ENCODE assay signal across 14 mouse cellular contexts in the genomic region with DNA sequence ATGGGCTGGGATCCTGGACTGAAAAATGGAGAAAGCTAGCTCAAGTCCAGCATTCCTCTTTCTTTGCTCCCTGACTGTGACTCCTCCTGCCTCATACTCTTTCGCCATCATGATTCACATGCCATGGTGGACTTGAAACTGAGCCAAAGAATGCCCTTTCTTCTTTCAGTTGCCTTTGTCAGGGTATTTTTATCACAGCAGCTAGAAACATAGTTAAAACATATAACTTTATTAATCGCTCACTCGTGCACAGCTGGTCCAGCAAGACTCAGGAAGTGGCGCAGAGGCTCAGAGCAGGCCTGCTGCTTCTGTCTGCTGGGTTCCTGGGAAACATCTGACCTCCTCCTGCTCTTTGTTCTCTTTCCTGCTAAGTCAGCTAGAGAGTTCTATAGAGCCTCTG.
A peak's percentile ranks its signal among the peaks of the same experiment; 100 is the strongest.
DNase-seq lines count a peak whose midpoint lies in the region; ATAC-seq and TF ChIP-seq lines count a peak whose summit lies in the region.
"Had no signal": no experiment of that assay in that cellular context is flagged by ENCODE, and none has a peak within 500 bp of the region (broad histone marks: within the 10 kb centered on the region; RNA-seq: fewer than 3 reads in every experiment).

No protein-coding gene starts in this region.

- WGBS in liver, postnatal 0 days (ENCODE audit: insufficient replicate concordance) = 60% methylated on average over 4 of the region's 4 CpGs
- WGBS in liver, embryonic 11.5 days = 80% methylated on average over 4 of the region's 4 CpGs

- no peaks in the 10 kb centered on the region for H3K27me3 ChIP-seq in liver, postnatal 0 days (ENCODE audit: insufficient read depth, low read length)
- H3K27me3 ChIP-seq in liver, embryonic 11.5 days (replicated peaks; ENCODE audit: control insufficient read depth, insufficient read depth, low read length) = no peaks in the 10 kb centered on the region
- H3K27me3 ChIP-seq: forebrain, embryonic 13.5 days had no signal

- peaks cover 8% of the 10 kb centered on the region for H3K4me1 ChIP-seq in liver, postnatal 0 days (ENCODE audit: insufficient read depth)
- no peaks in the 10 kb centered on the region for H3K4me1 ChIP-seq in liver, embryonic 11.5 days (replicated peaks; ENCODE audit: control insufficient read depth, insufficient read depth, low read length)
- H3K4me1 ChIP-seq in brown adipose tissue, adult 24 weeks (ENCODE audit: control insufficient read depth, insufficient read depth, insufficient read length, low read length) = peaks cover 34% of the 10 kb centered on the region

- TF ChIP-seq CTCF in liver, postnatal 0 days (IDR thresholded peaks at IDR 0.05; ENCODE audit: low read depth) = no peak

- H3K9ac ChIP-seq in liver, postnatal 0 days (replicated peaks) = no peak overlapping the region
- H3K9ac ChIP-seq in liver, embryonic 11.5 days (ENCODE audit: low read depth, low read length) = no peak overlapping the region
- H3K9ac ChIP-seq: forebrain, embryonic 13.5 days had no signal

- no peaks in the 10 kb centered on the region for H3K9me3 ChIP-seq in liver, postnatal 0 days (ENCODE audit: low read length)
- no peaks in the 10 kb centered on the region for H3K9me3 ChIP-seq in liver, embryonic 11.5 days (ENCODE audit: control insufficient read depth, low read length)
- H3K9me3 ChIP-seq: forebrain, embryonic 13.5 days had no signal

- no peaks in the 10 kb centered on the region for H3K36me3 ChIP-seq in liver, postnatal 0 days (replicated peaks; ENCODE audit: insufficient read depth, low read length)
- no peaks in the 10 kb centered on the region for H3K36me3 ChIP-seq in liver, embryonic 11.5 days (ENCODE audit: control insufficient read depth, insufficient read depth, low read length)

- H3K4me3 ChIP-seq in liver, postnatal 0 days (ENCODE audit: low read depth, low read length) = no peak overlapping the region
- H3K4me3 ChIP-seq in liver, embryonic 11.5 days (ENCODE audit: low read depth, low read length) = no peak overlapping the region
- H3K4me3 ChIP-seq in brown adipose tissue, adult 24 weeks (ENCODE audit: insufficient read depth, low read depth, low read length) = no peak overlapping the region
- H3K4me3 ChIP-seq: forebrain, embryonic 13.5 days; layer of hippocampus, adult 2 months had no signal

- DNase-seq in adrenal gland, adult (ENCODE audit: inconsistent age in 2 of 2, low spot score in 1 of 2) = peak; percentile 55 to 89
- DNase-seq in adrenal gland, postnatal 25 days = no peak
- DNase-seq in liver, postnatal 0 days = no peak
- no peak for DNase-seq in liver, embryonic 11.5 days (ENCODE audit: low spot score)
- DNase-seq in 416B (ENCODE audit: low read depth) = peak; percentile 39
- no peak for DNase-seq in right cerebral cortex, adult 18-20 months
- no peak for DNase-seq in frontal cortex, postnatal 36 days (ENCODE audit: low spot score in 2 of 2)
- DNase-seq: cerebellum, adult 9-10 months; gastrocnemius, postnatal 10 days; heart, postnatal 10 days; kidney, adult 11 months had no signal

- H3K4me2 ChIP-seq in liver, postnatal 0 days (ENCODE audit: low read depth, low read length) = no peak overlapping the region
- no peak overlapping the region for H3K4me2 ChIP-seq in liver, embryonic 11.5 days
- H3K4me2 ChIP-seq: forebrain, embryonic 13.5 days had no signal

- no peak for TF ChIP-seq EP300 in liver, postnatal 0 days (IDR thresholded peaks at IDR 0.05; ENCODE audit: low read depth)

- H3K27ac ChIP-seq in liver, postnatal 0 days (ENCODE audit: low read depth) = 0 out of 2 replicates have a peak overlapping the region, but pooled peaks have one; percentile 5
- H3K27ac ChIP-seq in liver, embryonic 11.5 days (ENCODE audit: low read depth, low read length) = no peak overlapping the region
- H3K27ac ChIP-seq in brown adipose tissue, adult 24 weeks (replicated peaks; ENCODE audit: low read depth, low read length) = peak overlapping the region; percentile 85
- H3K27ac ChIP-seq: forebrain, embryonic 13.5 days; layer of hippocampus, adult 2 months had no signal

- no peak for ATAC-seq in liver, postnatal 0 days
- no peak for ATAC-seq in liver, embryonic 11.5 days (replicated peaks; ENCODE audit: low FRiP score)
- ATAC-seq: forebrain, embryonic 13.5 days had no signal

Comparison
In these comparisons a context has a peak if more than half of its experiments do, and no peak if none do; other contexts are left out.
1. DNase-seq: peak in adrenal gland, adult (2 of 2) and 416B (single experiment); none in adrenal gland, postnatal 25 days (single experiment), liver, postnatal 0 days (single experiment), liver, embryonic 11.5 days (single experiment), right cerebral cortex, adult 18-20 months (single experiment) and frontal cortex, postnatal 36 days (0 of 2).